ENCODE assay signal across 24 mouse cellular contexts in the genomic region with DNA sequence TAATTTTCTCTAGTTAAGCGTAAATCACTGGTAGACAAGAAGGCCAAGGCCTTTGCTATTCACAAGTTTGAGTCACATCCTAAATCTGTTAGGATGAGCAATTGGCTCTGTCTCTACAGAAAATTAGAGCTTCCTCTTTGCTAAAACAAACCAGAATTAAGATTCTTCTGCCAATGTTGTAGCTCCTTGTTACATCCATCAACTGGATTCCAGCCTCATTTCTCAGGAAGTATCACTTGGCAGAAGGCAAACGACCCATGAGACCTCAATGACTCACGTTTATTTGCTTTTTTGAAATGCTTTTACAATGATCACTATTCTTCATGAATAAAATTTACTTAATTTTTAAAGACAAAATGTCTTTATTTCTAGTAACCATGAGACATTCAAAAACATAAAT.
DNase-seq lines count a peak whose midpoint lies in the region; ATAC-seq and TF ChIP-seq lines count a peak whose summit lies in the region.
"Had no signal": no experiment of that assay in that cellular context is flagged by ENCODE, and none has a peak within 500 bp of the region (broad histone marks: within the 10 kb centered on the region; RNA-seq: fewer than 3 reads in every experiment).

No protein-coding gene starts in this region.

- no peak for ATAC-seq in kidney, embryonic 15.5 days (replicated peaks; ENCODE audit: low FRiP score)
- no peak for ATAC-seq in forebrain, embryonic 14.5 days

- H3K9ac ChIP-seq in kidney, embryonic 15.5 days = no peak overlapping the region
- H3K9ac ChIP-seq in forebrain, embryonic 14.5 days (ENCODE audit: low read length) = no peak overlapping the region
- H3K9ac ChIP-seq: embryonic facial prominence, embryonic 15.5 days; heart, embryonic 13.5 days; hindbrain, embryonic 13.5 days; liver, embryonic 13.5 days had no signal

- H3K4me3 ChIP-seq in gastrocnemius, adult 2 months = no peak overlapping the region
- H3K4me3 ChIP-seq in kidney, embryonic 15.5 days (replicated peaks) = no peak overlapping the region
- H3K4me3 ChIP-seq in forebrain, embryonic 14.5 days (ENCODE audit: low read depth, low read length) = no peak overlapping the region
- H3K4me3 ChIP-seq: embryonic facial prominence, embryonic 15.5 days; forebrain, embryonic 10.5 days; heart, embryonic 13.5 days; hindbrain, embryonic 13.5 days; left cerebral cortex, adult 2 months; liver, embryonic 13.5 days had no signal

- no peak for TF ChIP-seq CTCF in gastrocnemius, adult 2 months (IDR thresholded peaks at IDR 0.05)

- H3K27me3 ChIP-seq in kidney, embryonic 15.5 days = no peaks in the 10 kb centered on the region
- H3K27me3 ChIP-seq in forebrain, embryonic 14.5 days (replicated peaks; ENCODE audit: control insufficient read depth, insufficient read depth, low read length) = no peaks in the 10 kb centered on the region
- H3K27me3 ChIP-seq: embryonic facial prominence, embryonic 15.5 days; heart, embryonic 13.5 days; liver, embryonic 13.5 days had no signal

- H3K4me2 ChIP-seq in kidney, embryonic 15.5 days = no peak overlapping the region
- no peak overlapping the region for H3K4me2 ChIP-seq in forebrain, embryonic 14.5 days (ENCODE audit: low read length)
- H3K4me2 ChIP-seq: embryonic facial prominence, embryonic 15.5 days; heart, embryonic 13.5 days; hindbrain, embryonic 13.5 days; liver, embryonic 13.5 days had no signal

- WGBS in kidney, embryonic 15.5 days = 58% methylated on average over 3 of the region's 3 CpGs
- 85% methylated on average over 3 of the region's 3 CpGs for WGBS in forebrain, embryonic 14.5 days

- peaks cover 5% of the 10 kb centered on the region; the same call in 1 of the 2 replicates for H3K4me1 ChIP-seq in kidney, embryonic 15.5 days
- 0 out of 2 replicates have a peak, but pooled peaks cover 2% of the 10 kb centered on the region for H3K4me1 ChIP-seq in forebrain, embryonic 14.5 days (ENCODE audit: control insufficient read depth, insufficient read depth, low read length)
- H3K4me1 ChIP-seq: embryonic facial prominence, embryonic 15.5 days; heart, embryonic 13.5 days; hindbrain, embryonic 13.5 days; liver, embryonic 13.5 days had no signal

- intact Hi-C loops in gastrocnemius, adult 2 months (cut with DNase I) = no loop called here

- H3K9me3 ChIP-seq in kidney, embryonic 15.5 days (replicated peaks) = no peaks in the 10 kb centered on the region
- H3K9me3 ChIP-seq in forebrain, embryonic 14.5 days (replicated peaks; ENCODE audit: control insufficient read depth, low read length) = 0 out of 2 replicates have a peak, but pooled peaks cover 3% of the 10 kb centered on the region
- H3K9me3 ChIP-seq: embryonic facial prominence, embryonic 15.5 days; heart, embryonic 13.5 days; hindbrain, embryonic 13.5 days; liver, embryonic 13.5 days had no signal

- no peak for DNase-seq in gastrocnemius, adult 2 months
- DNase-seq in gastrocnemius, postnatal 4 days (ENCODE audit: low spot score in 2 of 2) = no peak
- DNase-seq in kidney, postnatal 14 days = peak; percentile 26
- DNase-seq in NIH3T3 (ENCODE audit: low read depth) = peak; percentile 63
- DNase-seq in skeletal muscle tissue, adult 2 months (ENCODE audit: low read depth, low spot score) = peak; percentile 37
- no peak for DNase-seq in forebrain, embryonic 14.5 days (ENCODE audit: low spot score)
- DNase-seq: adrenal gland, postnatal 10 days; cerebellum, adult 2 months; cerebellum, postnatal 36 days; embryo, embryonic 11 days; heart, adult 11 months; heart, postnatal 36 days; liver, embryonic 13.5 days; lung, adult 2 months; lung, postnatal 36 days; midbrain, embryonic 14.5 days; thymus, adult 2 months had no signal

- no peaks in the 10 kb centered on the region for H3K36me3 ChIP-seq in kidney, embryonic 15.5 days
- H3K36me3 ChIP-seq in forebrain, embryonic 14.5 days (ENCODE audit: control insufficient read depth, insufficient read depth, low read length) = no peaks in the 10 kb centered on the region
- H3K36me3 ChIP-seq: embryonic facial prominence, embryonic 15.5 days; forebrain, embryonic 10.5 days; heart, embryonic 13.5 days; hindbrain, embryonic 13.5 days; liver, embryonic 13.5 days had no signal

- H3K27ac ChIP-seq in gastrocnemius, adult 2 months = peak overlapping the region; percentile 8; the same call in 1 of the 2 replicates
- no peak overlapping the region for H3K27ac ChIP-seq in kidney, embryonic 15.5 days
- H3K27ac ChIP-seq in forebrain, embryonic 14.5 days (ENCODE audit: low read depth, low read length) = no peak overlapping the region
- H3K27ac ChIP-seq: embryonic facial prominence, embryonic 15.5 days; forebrain, embryonic 10.5 days; heart, embryonic 13.5 days; hindbrain, embryonic 13.5 days; left cerebral cortex, adult 2 months; liver, embryonic 13.5 days; stomach, postnatal 0 days had no signal

Comparison
In these comparisons a context has a peak if more than half of its experiments do, and no peak if none do; other contexts are left out.
1. DNase-seq: peak in kidney, postnatal 14 days (single experiment), NIH3T3 (single experiment) and skeletal muscle tissue, adult 2 months (single experiment); none in gastrocnemius, adult 2 months (single experiment), gastrocnemius, postnatal 4 days (0 of 2) and forebrain, embryonic 14.5 days (single experiment).